Mouse (Mus musculus): ENCODE measurements around the gene Frs3.

The Frs3 gene

GRCm38 (mm10) chr17:47730633-47731575 lies 42.1 kb downstream of the Frs3 start:
- DNase-seq (ENCODE audit: extremely low read depth, low read depth), result no peak

GRCm38 (mm10) chr17:47735553-47736100 lies 46.8 kb downstream of the Frs3 start:
- no peak for DNase-seq (ENCODE audit: extremely low read depth, low read depth)

- peak; percentile 60 for DNase-seq (ENCODE audit: extremely low read depth, low read depth)
Observed at GRCm38 (mm10) chr17:47736856-47737255, 48.0 kb downstream of the Frs3 start, which contains the start of gene Tfeb. Gene Tfeb (plus strand): TSS chr17:47737030.

GRCm38 (mm10) chr17:47737271-47738065 lies 48.6 kb downstream of the Frs3 start:
- DNase-seq (ENCODE audit: extremely low read depth, low read depth), result peak; percentile 64

- no peak for DNase-seq (ENCODE audit: extremely low read depth, low read depth)
Observed at GRCm38 (mm10) chr17:47738066-47738878, 49.4 kb downstream of the Frs3 start.

DNA sequence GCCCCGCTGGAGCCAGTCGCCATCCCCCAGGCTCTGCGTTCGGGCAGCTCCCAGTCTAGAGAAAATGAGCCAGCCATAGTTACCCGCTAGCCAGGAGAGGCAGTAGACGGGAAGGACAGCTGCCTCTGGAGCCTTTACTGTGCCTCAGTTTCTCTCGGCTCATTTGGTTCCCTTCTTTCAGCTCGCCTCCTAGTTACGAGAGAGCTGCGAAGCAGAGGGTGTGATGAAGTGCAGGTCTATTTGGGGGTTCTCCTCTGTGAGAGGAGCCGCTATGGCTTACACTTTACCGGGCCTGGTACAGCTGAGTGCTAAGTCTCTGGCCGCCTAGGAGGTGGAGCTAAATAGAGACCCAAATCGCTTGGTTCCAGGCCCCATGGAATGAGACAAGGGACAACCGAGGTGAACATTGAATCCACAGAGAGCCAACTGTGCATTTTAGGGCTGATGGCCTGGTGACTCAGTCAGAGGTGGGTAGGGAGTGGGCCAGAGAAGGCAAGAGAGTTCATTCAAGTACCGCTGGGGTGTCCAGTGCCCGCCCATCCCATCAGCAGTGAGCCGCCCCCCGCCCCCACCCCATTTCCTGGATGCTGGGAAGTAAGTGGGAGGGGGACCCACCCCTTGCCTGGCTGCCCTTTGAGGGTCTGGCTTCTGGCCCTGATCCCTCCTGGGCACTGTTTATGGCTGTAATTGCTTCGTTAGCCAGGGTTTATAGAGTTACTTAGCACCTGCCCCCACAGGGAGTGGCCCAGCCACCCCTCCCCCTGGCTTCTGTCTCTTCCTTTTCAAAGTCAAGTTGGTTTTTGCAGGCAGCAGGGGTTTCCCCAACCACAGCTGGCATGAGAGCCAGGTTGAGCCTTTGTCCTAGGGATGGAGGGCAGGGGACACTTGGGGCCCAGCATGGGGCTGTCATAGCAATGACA lies 50.3 kb downstream of the Frs3 start:
- no peak for DNase-seq (ENCODE audit: extremely low read depth, low read depth)

DNA sequence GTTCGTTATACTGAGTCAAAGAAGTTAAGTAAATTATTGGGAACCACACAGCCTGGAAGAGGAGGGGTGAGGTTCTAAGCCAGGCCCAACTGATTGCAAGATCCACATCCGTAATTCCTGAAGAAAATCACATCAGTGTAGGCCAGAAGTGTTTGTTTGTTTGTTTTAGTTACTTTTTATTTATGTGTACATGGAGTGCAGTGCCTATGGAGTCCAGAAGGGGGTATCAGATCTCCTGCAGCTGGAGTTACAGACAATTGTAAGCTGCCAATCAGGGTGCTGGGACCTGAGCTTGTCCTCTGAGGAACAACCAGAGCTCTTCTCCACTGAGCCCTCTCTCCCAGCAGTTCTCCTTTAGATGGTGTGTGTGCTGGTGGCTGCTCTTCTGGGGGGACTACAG lies 51.4 kb downstream of the Frs3 start:
- peak; percentile 44 for DNase-seq (ENCODE audit: extremely low read depth, low read depth)

DNA sequence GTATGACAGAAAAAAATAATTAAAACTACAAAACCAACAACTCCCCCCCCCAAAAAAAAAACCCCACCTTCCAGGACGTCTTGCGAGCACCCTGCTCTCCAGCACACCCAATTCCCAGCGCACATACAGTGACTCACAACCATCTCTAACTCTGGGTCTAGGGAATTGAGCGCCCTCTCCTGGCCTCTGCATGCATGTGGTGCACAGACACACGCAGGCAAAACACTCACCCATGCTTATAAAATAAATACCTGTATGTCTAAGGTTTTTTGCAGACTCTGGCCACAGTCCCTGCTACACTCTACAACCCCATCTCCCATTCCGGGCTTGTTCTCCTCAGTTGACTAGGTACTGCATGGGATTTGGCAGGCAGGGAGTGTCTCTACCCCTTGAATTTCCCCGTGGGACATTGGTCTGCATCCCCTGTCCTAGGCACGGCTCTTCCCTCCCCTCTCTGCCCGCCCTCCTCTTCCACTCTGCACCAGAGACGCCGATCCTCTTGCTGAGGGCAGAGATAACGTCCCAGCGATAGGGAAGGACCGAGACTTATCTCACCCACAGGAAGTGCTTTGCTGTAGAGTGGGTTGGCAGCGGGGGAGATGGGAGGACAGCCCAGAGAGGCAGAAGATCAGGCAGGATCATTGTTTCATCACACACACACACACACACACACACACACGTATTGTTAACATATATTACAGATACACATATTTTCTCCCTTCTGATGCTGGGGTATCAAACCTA lies 54.3 kb downstream of the Frs3 start:
- DNase-seq (ENCODE audit: extremely low read depth, low read depth), result peak; percentile 82

GRCm38 (mm10) chr17:47744086-47744485 lies 55.3 kb downstream of the Frs3 start:
- no peak for DNase-seq (ENCODE audit: extremely low read depth, low read depth)

- peak; percentile 40 for DNase-seq (ENCODE audit: extremely low read depth, low read depth)
Observed at GRCm38 (mm10) chr17:47744746-47745368, 56.0 kb downstream of the Frs3 start.

DNA sequence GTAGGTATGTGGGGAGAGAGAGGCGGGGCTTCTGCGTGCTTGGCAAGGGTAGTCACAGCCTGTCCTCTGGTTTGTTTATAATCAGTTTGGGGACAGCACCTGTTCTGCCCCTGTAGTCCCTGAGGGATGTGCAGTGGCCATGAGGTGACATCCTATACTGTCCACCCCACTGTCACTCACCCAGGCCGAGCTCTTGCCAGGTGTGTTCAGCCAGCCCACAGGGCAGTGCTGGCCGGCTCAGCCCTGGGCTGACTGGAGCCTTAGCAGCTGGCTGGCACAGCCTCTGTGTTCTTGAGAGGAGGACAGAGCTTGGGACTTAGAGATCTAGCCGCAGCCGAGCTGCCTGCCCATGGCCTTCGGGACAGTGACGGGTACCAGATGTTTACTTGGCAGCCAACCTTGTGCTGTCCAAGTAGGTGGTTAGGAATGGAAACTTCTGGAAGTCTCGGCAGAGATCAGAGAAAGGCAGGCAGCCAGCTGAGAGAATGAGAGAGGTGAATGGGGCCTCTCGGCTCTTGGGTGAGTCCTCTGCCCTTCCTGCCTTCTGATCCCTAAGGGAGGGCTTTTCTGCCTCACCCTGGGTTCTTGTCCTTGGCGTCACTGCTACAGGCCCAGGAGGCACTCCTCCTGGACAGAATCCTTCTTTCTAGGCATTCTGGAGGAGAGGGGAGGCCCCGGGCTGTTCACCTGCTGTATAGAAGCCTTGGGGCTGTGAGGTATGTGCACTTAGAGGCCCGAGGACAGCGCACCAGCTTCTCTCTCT lies 60.1 kb downstream of the Frs3 start:
- DNase-seq (ENCODE audit: extremely low read depth, low read depth), result no peak

DNA sequence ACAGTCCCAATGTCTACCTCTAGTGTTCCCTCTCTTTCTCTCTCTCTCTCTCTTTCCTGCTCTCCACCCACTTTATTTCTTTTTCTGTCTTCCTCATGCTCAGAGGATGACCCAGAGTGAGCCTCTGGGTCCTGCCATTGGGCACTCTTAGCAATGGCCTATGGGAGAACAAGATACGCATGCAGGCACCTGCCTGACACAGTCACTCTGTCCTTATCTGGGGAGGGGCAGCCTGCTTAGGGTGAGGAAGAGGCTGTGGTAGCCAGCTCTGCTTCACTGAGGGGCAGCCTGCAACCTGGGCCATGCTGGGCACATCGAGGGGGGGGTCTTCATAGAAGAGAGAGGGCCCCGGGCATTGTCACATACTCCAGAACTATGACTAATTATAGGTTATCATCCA lies 60.8 kb downstream of the Frs3 start:
- no peak for DNase-seq (ENCODE audit: extremely low read depth, low read depth)

DNA sequence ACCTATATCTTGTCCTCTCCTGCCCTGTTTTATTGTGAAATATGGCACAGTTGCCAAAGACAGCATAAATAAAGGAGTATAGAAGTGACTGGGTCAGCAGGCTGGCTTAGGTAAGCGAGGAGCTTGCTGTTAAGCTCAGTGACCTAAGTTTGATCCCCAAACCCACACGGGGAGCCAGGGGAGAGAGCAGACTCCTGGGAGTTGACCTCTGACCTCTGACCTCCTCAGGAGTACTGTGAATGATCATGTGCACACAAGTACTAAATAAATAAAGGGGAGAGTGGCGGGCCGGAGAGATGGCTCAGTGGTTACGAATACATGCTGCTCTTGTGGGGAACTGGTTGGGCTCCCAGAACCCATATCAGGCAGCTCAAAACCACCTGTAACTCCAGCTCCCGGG lies 61.3 kb downstream of the Frs3 start:
- no peak for DNase-seq (ENCODE audit: extremely low read depth, low read depth)

DNA sequence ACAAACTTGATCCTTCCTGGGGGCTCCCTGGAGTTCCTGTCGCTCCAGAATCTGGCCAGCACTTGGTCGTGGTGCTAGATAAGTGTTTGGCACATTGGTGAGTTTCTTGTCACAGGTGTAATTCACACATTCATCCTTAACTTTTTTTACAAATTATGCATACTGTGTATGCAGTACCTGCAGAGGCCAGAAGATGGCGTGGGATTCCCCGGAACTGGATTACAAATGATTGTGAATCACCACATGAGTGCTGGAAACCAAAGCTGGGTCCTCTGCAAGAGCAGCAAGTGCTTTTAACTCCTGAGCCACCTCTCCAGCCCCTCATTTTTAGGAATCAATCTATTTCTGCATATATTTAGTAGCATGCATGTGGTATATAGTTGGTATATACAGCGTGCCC lies 63.0 kb downstream of the Frs3 start:
- no peak for DNase-seq (ENCODE audit: extremely low read depth, low read depth)

- peak; percentile 38 for DNase-seq (ENCODE audit: extremely low read depth, low read depth)
Observed at GRCm38 (mm10) chr17:47753130-47753775, 64.4 kb downstream of the Frs3 start.

Measured in MEL-GATA-1-ER (cell line).